Mouse (Mus musculus): ENCODE results near the gene Gpn1.

The Gpn1 gene

DNA sequence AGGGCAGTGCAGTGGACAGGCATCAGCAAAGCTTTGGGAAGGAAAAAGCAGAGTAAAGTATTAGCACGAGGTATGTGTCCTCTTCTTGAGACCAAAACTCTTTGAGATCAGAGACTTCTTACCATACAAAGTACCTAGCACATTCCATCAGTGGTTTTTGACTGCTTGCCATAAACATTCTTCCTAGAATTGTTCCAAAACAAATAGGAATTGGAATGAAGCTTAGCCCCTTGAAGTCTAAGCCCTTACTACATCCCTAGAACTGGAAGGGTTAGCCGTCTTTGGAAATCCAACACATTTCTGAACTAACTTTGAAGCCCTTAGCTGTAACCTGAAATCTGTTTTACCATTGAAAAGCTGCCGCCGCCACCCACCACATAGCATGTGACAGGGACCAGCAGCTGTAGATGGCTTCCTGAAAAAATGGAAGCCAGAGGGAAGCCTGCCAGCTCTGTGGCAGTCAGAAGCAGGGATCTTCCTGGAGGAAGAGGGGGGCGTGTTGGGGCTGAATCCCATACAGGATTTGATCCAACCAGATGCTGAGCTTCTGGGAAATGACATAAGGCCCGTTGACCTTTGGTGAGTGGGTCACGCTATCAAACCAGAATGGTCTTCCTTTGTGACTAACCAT, 67.6 kb downstream of the Gpn1 start:
- no peak for DNase-seq

All from thymus, postnatal 25 days (tissue).